Mouse (Mus musculus): ENCODE data around the gene Atg2b.

- no peak for TF ChIP-seq CTCF (IDR thresholded peaks at IDR 0.05; ENCODE audit: low read depth, low read length)
- TF ChIP-seq EP300 (IDR thresholded peaks at IDR 0.05; ENCODE audit: insufficient read depth, low read depth, low read length) = peak; percentile 65; the same call in 1 of the 2 replicates
- TF ChIP-seq POLR2A (IDR thresholded peaks at IDR 0.05; ENCODE audit: insufficient read depth, low read length) = no peak
These were observed 101.5 kb downstream of the Atg2b start for GRCm38 (mm10) chr12:105583484-105583883.
